Mouse (Mus musculus): ENCODE measurements around the gene Fgfr2.

DNA sequence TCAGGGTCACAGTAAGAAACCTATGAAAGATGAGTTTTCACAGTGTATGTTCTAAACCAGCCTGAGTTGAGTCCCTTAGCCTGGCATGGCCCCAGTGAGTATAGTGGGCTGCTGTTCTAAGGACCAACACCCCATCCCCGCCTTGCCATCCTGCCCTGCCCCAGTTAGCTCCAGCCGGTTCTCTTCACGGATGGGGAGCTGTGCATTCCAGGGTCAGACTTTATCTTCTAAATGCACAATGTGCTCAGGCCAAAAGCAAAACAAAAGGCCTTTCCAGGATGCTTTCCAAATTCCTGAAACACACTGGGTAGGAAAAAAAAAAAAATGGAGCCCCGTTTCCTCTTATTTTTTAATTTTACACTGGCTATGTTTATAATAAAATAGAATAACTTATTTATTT lies 23.9 kb downstream of the Fgfr2 start:
- TF ChIP-seq CTCF (IDR thresholded peaks at IDR 0.05; ENCODE audit: borderline replicate concordance, insufficient read depth, low read length) (no peak), POLR2A (IDR thresholded peaks at IDR 0.05; ENCODE audit: low read depth, low read length) (no peak)
